Mouse (Mus musculus) liver (tissue): Measurements from ENCODE around the gene Limk1.
"Not testable (repeated sequence)": the region's sequence is repeated elsewhere in the genome, so short reads cannot be mapped to it uniquely, and the experiment has no call there.

Source experiments
- DNase-seq: peaks from one replicate; pipeline ENCODE4 v3.0.0-alpha.2; 2020; ENCODE audit warnings: mixed read lengths

Limk1 gene

GRCm38 (mm10) chr5:134675956-134676759, 12.2 kb downstream of the Limk1 start:
- DNase-seq: peak; percentile 72

GRCm38 (mm10) chr5:134674977-134675376, 13.4 kb downstream of the Limk1 start:
- no peak for DNase-seq

- no peak for DNase-seq
Measured at GRCm38 (mm10) chr5:134672611-134673010, 15.8 kb downstream of the Limk1 start.

GRCm38 (mm10) chr5:134672198-134672516, 16.2 kb downstream of the Limk1 start:
- DNase-seq: no peak

GRCm38 (mm10) chr5:134671335-134672197, 16.8 kb downstream of the Limk1 start:
- no peak for DNase-seq

- DNase-seq: no peak
Measured at GRCm38 (mm10) chr5:134669001-134669708, 19.2 kb downstream of the Limk1 start.

GRCm38 (mm10) chr5:134668495-134668894, 19.9 kb downstream of the Limk1 start:
- peak; percentile 43 for DNase-seq

GRCm38 (mm10) chr5:134656708-134657107, 31.7 kb downstream of the Limk1 start:
- DNase-seq: no peak

- no peak for DNase-seq
Measured at GRCm38 (mm10) chr5:134652015-134652414, 36.4 kb downstream of the Limk1 start.

GRCm38 (mm10) chr5:134650926-134651325, 37.5 kb downstream of the Limk1 start:
- DNase-seq: peak; percentile 72

GRCm38 (mm10) chr5:134648976-134649375, 39.4 kb downstream of the Limk1 start:
- not testable (repeated sequence) for DNase-seq

- DNase-seq: no peak
Measured at GRCm38 (mm10) chr5:134647394-134647793, 41.0 kb downstream of the Limk1 start.

GRCm38 (mm10) chr5:134646461-134646860, 41.9 kb downstream of the Limk1 start:
- no peak for DNase-seq

- DNase-seq: no peak
Measured at GRCm38 (mm10) chr5:134644643-134645118, 43.7 kb downstream of the Limk1 start.

- DNase-seq: no peak
Measured at GRCm38 (mm10) chr5:134644121-134644520, 44.3 kb downstream of the Limk1 start.

GRCm38 (mm10) chr5:134640371-134640770, 48.0 kb downstream of the Limk1 start:
- DNase-seq: no peak

GRCm38 (mm10) chr5:134639269-134639682, 49.1 kb downstream of the Limk1 start, which contains the start of gene Eif4h:
Eif4h (minus strand) TSS chr5:134639490.
- peak; percentile 97 for DNase-seq

GRCm38 (mm10) chr5:134638461-134639268, 49.7 kb downstream of the Limk1 start:
- DNase-seq: no peak

- DNase-seq: no peak
Measured at GRCm38 (mm10) chr5:134637820-134638367, 50.5 kb downstream of the Limk1 start.

- no peak for DNase-seq
Measured at GRCm38 (mm10) chr5:134632841-134633240, 55.6 kb downstream of the Limk1 start.

GRCm38 (mm10) chr5:134630835-134631234, 57.6 kb downstream of the Limk1 start:
- no peak for DNase-seq

- no peak for DNase-seq
Measured at GRCm38 (mm10) chr5:134629508-134629907, 58.9 kb downstream of the Limk1 start.
